Mouse (Mus musculus) lung, adult 18-20 months (tissue): Measurements from ENCODE around the gene Sva.

Source experiments
- DNase-seq, 2 experiments: peaks; one replicate each; pipeline ENCODE4 v3.0.0; 2022; ENCODE audit warnings: mixed read lengths in 2 of 2

Gene Sva

GRCm38 (mm10) chr6:42038094-42038493 lies at the start of gene Sva:
Gene Sva (plus strand): TSS chr6:42038394.
- no peak for DNase-seq
